Mouse (Mus musculus) embryonic fibroblast, embryonic 13.5 days (primary cell): Measurements from ENCODE around the gene Kirrel3. TPM values are rescaled to one million over a fixed set of nuclear protein-coding genes. Genes with fewer than 3 reads are reported as not detected.

ENCODE experiments used
- H3K27ac ChIP-seq: 2 replicates; pipeline ENCODE4 v1.5.1; 2012; ENCODE audit warnings: low read length, control low read depth, inconsistent platforms; ENCODE audit not compliant: insufficient read depth
- H3K4me1 ChIP-seq: 2 replicates; pipeline ENCODE4 v1.6.1; 2011; ENCODE audit warnings: low read length; ENCODE audit not compliant: control insufficient read depth, insufficient read depth
- H3K4me3 ChIP-seq: 2 replicates; pipeline ENCODE4 v1.5.1; 2011; ENCODE audit warnings: mild to moderate bottlenecking, control low read depth, low read length; ENCODE audit not compliant: insufficient read depth
- CTCF ChIP-seq: IDR thresholded peaks from 2 replicates; pipeline ENCODE4 v1.5.1; 2011; ENCODE audit warnings: mild to moderate bottlenecking, control low read depth, low read length, moderate library complexity, borderline replicate concordance; ENCODE audit not compliant: insufficient read depth
- POLR2A ChIP-seq: IDR thresholded peaks from 2 replicates; pipeline ENCODE4 v1.6.1; 2011; ENCODE audit warnings: low read depth, mild to moderate bottlenecking, control low read depth, low read length, moderate library complexity
- polyA plus RNA-seq: library from polyadenylated mRNA; stranded (reverse); fragments of >200 nt; gene quantifications from 2 replicates; pipeline ENCODE4 v1.2.4, GENCODE M21; 2011; ENCODE audit warnings: low read depth; ENCODE audit not compliant: missing spikeins, insufficient read length

Kirrel3 gene
- polyA plus RNA-seq, 1 experiment: 0.97 TPM

GRCm38 (mm10) chr9:34665361-34666129 is 179.9 kb downstream of the Kirrel3 start:
- Histone ChIP-seq H3K27ac (no peak overlapping the region), H3K4me1 (no peaks in the 10 kb centered on the region), H3K4me3 (no peak overlapping the region)
- TF ChIP-seq POLR2A (no peak), CTCF (no peak)

GRCm38 (mm10) chr9:34667182-34667581 is 181.5 kb downstream of the Kirrel3 start:
- TF ChIP-seq CTCF (no peak), POLR2A (no peak)
- no peak overlapping the region for H3K4me3 ChIP-seq
- no peak overlapping the region for H3K27ac ChIP-seq
- H3K4me1 ChIP-seq: no peaks in the 10 kb centered on the region

- Histone ChIP-seq H3K4me3 (no peak overlapping the region), H3K27ac (no peak overlapping the region), H3K4me1 (no peaks in the 10 kb centered on the region)
- TF ChIP-seq POLR2A (no peak), CTCF (no peak)
Observed at GRCm38 (mm10) chr9:34670906-34671305, 185.2 kb downstream of the Kirrel3 start.

GRCm38 (mm10) chr9:34686798-34687197 is 201.1 kb downstream of the Kirrel3 start:
- Histone ChIP-seq H3K4me3 (no peak overlapping the region), H3K27ac (no peak overlapping the region), H3K4me1 (no peaks in the 10 kb centered on the region)
- no peak for TF ChIP-seq POLR2A
- no peak for TF ChIP-seq CTCF

GRCm38 (mm10) chr9:34688358-34688757 is 202.7 kb downstream of the Kirrel3 start:
- TF ChIP-seq POLR2A (no peak), CTCF (no peak)
- Histone ChIP-seq H3K27ac (no peak overlapping the region), H3K4me1 (no peaks in the 10 kb centered on the region)

GRCm38 (mm10) chr9:34689375-34689774 is 203.7 kb downstream of the Kirrel3 start:
- no peaks in the 10 kb centered on the region for H3K4me1 ChIP-seq
- H3K4me3 ChIP-seq: no peak overlapping the region
- TF ChIP-seq CTCF: no peak
- TF ChIP-seq POLR2A: no peak
- no peak overlapping the region for H3K27ac ChIP-seq

More at GRCm38 (mm10) chr9:34688358-34688757, 202.7 kb downstream of the Kirrel3 start:
- H3K4me3 ChIP-seq: no peak overlapping the region

GRCm38 (mm10) chr9:34695646-34696045 is 210.0 kb downstream of the Kirrel3 start:
- Histone ChIP-seq H3K4me3 (no peak overlapping the region), H3K4me1 (0 out of 2 replicates have a peak, but pooled peaks cover 2% of the 10 kb centered on the region), H3K27ac (no peak overlapping the region)
- TF ChIP-seq POLR2A (no peak), CTCF (no peak)

- Histone ChIP-seq H3K27ac (no peak overlapping the region), H3K4me1 (no peaks in the 10 kb centered on the region), H3K4me3 (no peak overlapping the region)
- TF ChIP-seq POLR2A (no peak), CTCF (no peak)
Observed at GRCm38 (mm10) chr9:34703547-34704300, 218.0 kb downstream of the Kirrel3 start.

GRCm38 (mm10) chr9:34704357-34704756 is 218.7 kb downstream of the Kirrel3 start:
- H3K27ac ChIP-seq: no peak overlapping the region
- TF ChIP-seq CTCF (no peak), POLR2A (no peak)
- H3K4me3 ChIP-seq: no peak overlapping the region
- no peaks in the 10 kb centered on the region for H3K4me1 ChIP-seq

- Histone ChIP-seq H3K27ac (no peak overlapping the region), H3K4me1 (no peaks in the 10 kb centered on the region), H3K4me3 (no peak overlapping the region)
- TF ChIP-seq POLR2A (no peak), CTCF (no peak)
Observed at GRCm38 (mm10) chr9:34706350-34706873, 220.7 kb downstream of the Kirrel3 start.

GRCm38 (mm10) chr9:34708691-34709090 is 223.0 kb downstream of the Kirrel3 start:
- TF ChIP-seq CTCF: no peak
- TF ChIP-seq POLR2A: no peak
- Histone ChIP-seq H3K4me1 (no peaks in the 10 kb centered on the region), H3K27ac (no peak overlapping the region), H3K4me3 (no peak overlapping the region)
